Mouse (Mus musculus) c-Kit-negative CD71-positive TER-119-positive erythroid progenitor cells, embryonic 14.5 days (primary cell): ENCODE data around the gene Ccdc59.

Experiments
- DNase-seq: peaks from one replicate; pipeline ENCODE4 v3.0.0-alpha.2; 2013; ENCODE audit warnings: low read depth, low spot score

Ccdc59 gene

GRCm38 (mm10) chr10:105840928-105841888, at the start of gene Ccdc59, which contains the start of gene Mettl25:
Gene Ccdc59, plus strand, starts transcription at chr10:105841067.
Gene Mettl25, minus strand, starts transcription at chr10:105841380.
- DNase-seq: peak; percentile 77

DNA sequence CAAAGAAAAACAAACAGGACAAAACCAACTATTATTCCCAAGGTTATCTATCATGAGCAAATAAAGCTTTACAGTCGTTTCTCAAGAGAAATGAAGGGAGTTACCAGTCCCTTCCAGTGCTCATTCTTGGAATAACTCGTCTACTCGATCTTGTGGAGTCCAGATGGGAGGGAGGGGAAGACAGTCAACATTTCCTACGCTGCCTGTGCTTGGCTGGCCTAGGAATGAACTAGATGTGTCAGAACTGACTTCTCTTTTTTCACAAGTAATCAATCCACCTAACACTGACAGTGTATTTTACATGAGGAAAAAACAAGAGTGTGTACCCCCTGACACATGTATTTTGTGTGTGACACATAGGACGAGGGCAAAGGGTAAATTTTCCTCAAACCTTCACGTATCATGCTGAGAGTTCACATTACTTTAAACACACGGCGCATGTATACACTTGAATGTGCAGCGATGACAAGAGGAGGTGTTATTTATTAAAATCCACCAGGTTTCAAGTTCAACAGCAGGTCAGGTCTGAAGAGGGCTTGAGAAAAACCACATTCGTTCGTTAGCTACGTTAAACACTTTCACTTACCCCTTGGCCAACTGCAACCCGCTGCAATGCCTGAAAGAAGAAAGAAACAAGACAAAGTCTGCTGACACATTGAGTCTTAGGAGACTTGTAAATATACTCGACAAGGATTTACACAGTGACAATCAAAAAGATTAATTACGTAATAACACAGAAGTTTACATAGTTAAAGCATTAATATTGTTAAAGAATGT, 46.9 kb upstream of the Ccdc59 start:
- no peak for DNase-seq

- no peak for DNase-seq
Observed at GRCm38 (mm10) chr10:105797250-105797924, 43.5 kb upstream of the Ccdc59 start.

DNA sequence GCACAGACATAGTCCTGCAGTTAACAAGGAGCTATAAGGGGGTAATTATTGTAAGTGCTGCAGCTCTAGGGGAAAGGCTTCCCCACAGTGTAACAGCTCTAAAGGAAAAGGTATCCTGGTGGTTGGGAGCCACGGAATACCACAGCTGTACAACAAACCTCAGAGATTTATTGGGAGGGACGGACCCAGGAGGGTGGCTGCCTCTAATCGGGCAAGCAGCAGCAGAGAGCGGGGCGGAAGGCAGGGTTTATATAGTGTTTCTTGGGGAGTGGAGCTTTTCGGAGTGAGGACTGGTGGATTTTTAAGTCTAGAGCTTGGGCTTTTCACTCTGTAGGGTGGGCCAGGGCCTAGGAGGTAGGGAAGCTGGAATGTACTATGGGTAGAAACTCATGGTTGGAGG, 39.7 kb upstream of the Ccdc59 start:
- DNase-seq: no peak

- no peak for DNase-seq
Observed at GRCm38 (mm10) chr10:105802132-105802531, 38.7 kb upstream of the Ccdc59 start.

DNA sequence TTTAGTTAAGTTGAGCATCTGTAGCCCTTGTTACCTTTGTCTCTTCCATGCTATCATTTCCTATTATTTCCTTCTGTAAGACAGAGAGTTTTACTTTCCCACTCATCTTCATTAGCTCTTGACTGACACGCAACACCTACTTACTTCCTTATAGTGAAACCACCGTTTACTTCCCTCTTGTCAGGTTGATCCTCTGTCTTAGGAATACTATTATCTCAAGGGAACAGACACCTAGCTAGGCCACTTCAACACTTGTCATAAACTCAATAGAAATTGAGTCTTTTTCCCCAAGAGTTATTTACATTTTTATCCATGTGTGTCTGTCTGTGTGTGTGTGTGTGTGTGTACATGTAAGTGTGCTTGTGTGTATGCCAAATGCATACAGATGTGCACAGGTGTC, 37.4 kb upstream of the Ccdc59 start:
- DNase-seq: no peak

- DNase-seq: no peak
Observed at GRCm38 (mm10) chr10:105806259-105807010, 34.4 kb upstream of the Ccdc59 start.

DNA sequence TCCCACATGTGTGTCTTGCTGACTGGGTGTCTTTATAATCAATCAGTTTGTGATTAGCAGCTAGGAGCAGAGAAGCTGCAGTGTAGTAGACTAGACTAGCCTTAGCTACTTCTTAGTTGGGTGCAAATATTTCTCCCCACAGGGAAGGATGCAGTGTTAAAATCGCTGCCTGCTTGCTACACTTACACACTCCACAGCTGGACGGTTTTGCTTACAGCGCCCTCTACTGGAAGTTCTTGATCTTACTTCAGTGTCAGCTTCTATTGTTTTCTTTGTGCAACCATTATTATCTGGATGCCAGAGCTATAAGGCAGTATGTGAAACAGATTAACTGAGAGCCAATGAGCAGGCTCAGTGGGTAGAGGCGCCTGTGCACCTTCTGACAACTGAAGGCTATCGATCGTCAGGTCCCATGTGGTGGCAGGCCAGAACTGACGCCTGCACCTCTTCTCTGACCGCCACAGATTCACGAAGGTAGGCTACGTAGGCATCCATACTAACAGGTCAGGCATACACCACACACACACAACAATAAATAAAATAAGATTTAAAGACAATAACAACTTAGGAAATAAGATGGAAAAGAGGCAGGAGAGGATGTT, 6.1 kb upstream of the Ccdc59 start:
- DNase-seq: peak; percentile 24

GRCm38 (mm10) chr10:105842574-105842973, 1.7 kb downstream of the Ccdc59 start:
- DNase-seq: no peak

DNA sequence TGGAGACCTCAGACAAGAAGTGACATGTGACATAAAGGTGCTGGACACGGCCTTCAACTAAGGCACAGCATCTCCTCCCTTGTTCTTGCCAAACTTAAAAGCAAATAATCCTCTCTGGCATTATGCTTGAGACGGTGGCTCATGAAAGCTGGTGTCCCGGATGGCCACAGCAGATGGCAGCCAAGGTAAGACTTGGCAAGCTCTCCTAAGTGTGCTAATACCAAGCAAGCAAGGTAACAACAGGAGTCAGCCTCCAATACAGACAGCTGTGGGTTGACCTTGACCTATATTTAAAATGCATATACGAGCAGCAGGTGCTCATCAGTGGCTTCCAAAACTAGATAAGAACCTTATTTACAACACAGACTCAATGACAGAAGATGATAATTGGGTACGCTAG, 9.4 kb downstream of the Ccdc59 start:
- no peak for DNase-seq

DNA sequence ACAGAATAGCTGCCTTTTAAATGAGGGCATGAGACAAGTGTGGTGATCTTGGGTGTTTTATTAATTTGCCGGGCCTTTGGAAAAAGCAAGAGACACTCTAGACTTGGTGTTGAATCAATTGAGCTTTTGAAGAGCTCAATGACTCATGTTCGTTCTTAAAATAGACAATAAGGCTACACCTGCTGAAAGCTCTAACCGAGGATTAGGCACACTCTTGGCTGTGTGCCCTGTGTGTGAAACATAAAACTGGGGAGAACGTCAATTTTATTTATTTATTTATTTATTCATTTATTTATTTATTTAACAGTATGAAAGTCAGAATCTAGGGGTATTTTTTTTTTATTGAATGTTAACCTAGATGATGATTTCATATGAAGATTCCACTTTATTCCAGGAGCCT, 10.3 kb downstream of the Ccdc59 start:
- DNase-seq: no peak

DNA sequence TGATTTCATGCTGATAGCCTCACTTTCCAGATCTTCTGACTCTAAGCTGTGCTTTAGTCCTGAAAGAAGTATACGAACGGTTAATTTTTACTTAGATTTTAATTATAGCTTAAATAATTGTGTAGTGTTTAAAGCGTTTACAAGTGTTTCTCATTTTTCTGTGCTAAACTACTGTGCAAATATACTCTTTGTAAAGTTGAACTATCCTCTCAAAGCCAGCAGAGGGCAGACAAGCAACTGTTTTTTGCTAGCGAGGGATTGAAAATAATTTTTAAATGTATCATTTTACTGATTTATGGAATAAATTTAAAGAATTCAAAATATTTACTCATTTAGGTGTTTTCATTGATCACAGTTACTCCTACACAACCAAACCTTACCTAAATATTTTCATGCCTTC, 26.4 kb downstream of the Ccdc59 start:
- DNase-seq: no peak
